Mouse (Mus musculus) MEL (cell line): ENCODE measurements around the gene Daam2.

Experiments used
- E2F4 ChIP-seq: IDR thresholded peaks from 2 replicates; pipeline ENCODE4 v1.6.1; 2011; ENCODE audit warnings: low read depth, low read length, improper control_type of control experiment, borderline replicate concordance
- KAT2A ChIP-seq: conservative IDR thresholded peaks from 2 replicates; pipeline ENCODE4 v1.6.1; 2012; ENCODE audit warnings: low read depth, low read length, improper control_type of control experiment, inconsistent platforms
- POLR2A ChIP-seq, 2 experiments: IDR thresholded peaks; 2 replicates each; pipeline ENCODE4 v1.6.1; 2011 to 2012; ENCODE audit warnings: low read length in 2 of 2, mild to moderate bottlenecking in 2 of 2, control low read depth in 1 of 2, improper control_type of control experiment in 1 of 2, low read depth in 1 of 2, moderate library complexity in 1 of 2; ENCODE audit not compliant: control insufficient read depth in 1 of 2, insufficient read depth in 1 of 2, poor library complexity in 1 of 2
- SMC3 ChIP-seq: IDR thresholded peaks from 2 replicates; pipeline ENCODE4 v1.6.1; 2011; ENCODE audit warnings: low read depth, low read length, improper control_type of control experiment
- ZC3H11A ChIP-seq: IDR thresholded peaks from 2 replicates; pipeline ENCODE4 v1.6.1; 2012; ENCODE audit warnings: low read depth, mild to moderate bottlenecking, inconsistent platforms, low read length, improper control_type of control experiment

DNA sequence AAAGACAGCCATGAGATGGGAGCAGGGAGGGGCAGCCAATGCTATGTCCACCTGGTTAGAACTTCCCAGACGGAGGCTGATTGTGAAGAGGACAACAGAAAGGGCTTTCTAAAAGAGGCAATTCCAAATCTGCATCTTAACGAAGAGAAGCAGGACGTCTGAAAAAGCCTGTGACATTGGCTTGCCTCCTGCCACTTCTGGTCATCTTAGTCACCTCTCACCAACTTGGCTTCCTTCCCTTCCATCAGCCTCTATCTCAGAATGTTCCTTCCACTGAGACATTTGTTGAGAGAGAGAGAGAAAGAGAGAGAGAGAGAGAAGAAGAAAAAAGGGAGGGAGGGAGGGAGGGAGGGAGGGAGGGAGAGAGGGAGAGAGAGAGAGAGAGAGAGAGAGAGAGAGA, 47.1 kb downstream of the Daam2 start:
- TF ChIP-seq E2F4 (no peak), KAT2A (no peak), ZC3H11A (no peak), SMC3 (no peak), POLR2A (IDR thresholded peaks at IDR 0.05; ENCODE audit: control insufficient read depth in 1 of 2, insufficient read depth in 1 of 2, low read depth in 1 of 2, low read length in 2 of 2, poor library complexity in 1 of 2) (no peak)
